Mouse (Mus musculus) midbrain, embryonic 11.5 days (tissue): Measurements from ENCODE around the gene Fabp1. TPM values are rescaled to one million over a fixed set of nuclear protein-coding genes. Genes with fewer than 3 reads are reported as not detected.

ENCODE experiments used
- ATAC-seq: fragments of 200-750 bp; cut with Nextera tagmentation; 2 replicates; pipeline ENCODE4 v1.8.0; 2017; ENCODE audit warnings: moderate TSS enrichment, moderate library complexity; ENCODE audit not compliant: low FRiP score
- DNase-seq: peaks from one replicate; pipeline ENCODE4 v3.0.0; 2015; ENCODE audit warnings: low spot score; ENCODE audit errors: missing footprints
- H3K27ac ChIP-seq: fragments of 300-500 bp; sonication (generic); 2 replicates; pipeline ENCODE4 v1.5.1; 2014; ENCODE audit warnings: low read depth, low read length
- H3K27me3 ChIP-seq: fragments of 300-500 bp; sonication (generic); 2 replicates; pipeline ENCODE4 v1.6.1; 2014; ENCODE audit warnings: mild to moderate bottlenecking, low read length, moderate library complexity, mixed read lengths; ENCODE audit not compliant: control insufficient read depth, insufficient read depth
- H3K36me3 ChIP-seq: fragments of 300-500 bp; sonication (generic); 2 replicates; pipeline ENCODE4 v1.6.1; 2014; ENCODE audit warnings: mild to moderate bottlenecking, low read length, moderate library complexity, mixed read lengths; ENCODE audit not compliant: control insufficient read depth, insufficient read depth
- H3K4me1 ChIP-seq: fragments of 300-500 bp; sonication (generic); 2 replicates; pipeline ENCODE4 v1.6.1; 2014; ENCODE audit warnings: low read length; ENCODE audit not compliant: control insufficient read depth, insufficient read depth
- H3K4me2 ChIP-seq: fragments of 300-500 bp; sonication (generic); 2 replicates; pipeline ENCODE4 v1.6.1; 2014; ENCODE audit warnings: mild to moderate bottlenecking, moderate library complexity
- H3K4me3 ChIP-seq: fragments of 300-500 bp; sonication (generic); 2 replicates; pipeline ENCODE4 v1.5.1; 2014; ENCODE audit warnings: low read depth, low read length
- H3K9ac ChIP-seq: fragments of 300-500 bp; sonication (generic); 2 replicates; pipeline ENCODE4 v1.6.1; 2014; ENCODE audit warnings: low read length
- H3K9me3 ChIP-seq: fragments of 300-500 bp; sonication (generic); 2 replicates; pipeline ENCODE4 v1.6.1; 2016; ENCODE audit warnings: low read length; ENCODE audit not compliant: control insufficient read depth
- WGBS: fragments of 180-500 bp; shearing (Covaris S2); extraction: QIAGEN DNeasy Blood & Tissue Kit; methylation state at CpG from one replicate; pipeline ENCODE4 v1.1.7; 2014; 5-methylcytosine and 5-hydroxymethylcytosine counted together
- polyA plus RNA-seq: library from polyadenylated mRNA; unstranded; fragments of >200 nt; fragmentation: Nextera tagmentation; extraction: Ambion mirVana; gene quantifications from 2 replicates; pipeline ENCODE4 v1.2.1, GENCODE M21; 2014

Gene Fabp1
- polyA plus RNA-seq, 1 experiment from 2014 or later = not detected

DNA sequence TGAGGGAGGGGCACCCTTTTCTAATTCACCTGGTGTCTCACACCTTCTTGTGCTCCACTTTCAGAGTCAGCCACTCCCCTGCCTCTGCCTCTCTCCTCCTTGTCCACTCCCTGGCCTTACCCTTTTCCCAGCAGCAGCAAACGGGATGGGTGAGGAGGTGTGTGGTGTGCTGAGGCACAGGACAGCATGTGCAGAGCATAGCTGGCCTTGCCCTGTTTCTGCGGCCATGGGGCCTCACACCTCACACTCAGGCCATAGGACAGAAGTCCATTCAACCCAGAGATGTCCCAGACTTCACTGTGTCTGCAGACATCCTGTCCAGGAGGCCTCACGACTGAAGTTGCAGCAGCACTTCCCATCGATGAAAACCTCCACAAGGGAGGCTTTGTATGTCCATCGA, 4.0 kb downstream of the Fabp1 start:
- 87% methylated on average over 5 of the region's 5 CpGs for WGBS
- no peaks in the 10 kb centered on the region for H3K4me1 ChIP-seq
- no peak overlapping the region for H3K4me2 ChIP-seq
- no peaks in the 10 kb centered on the region for H3K9me3 ChIP-seq
- H3K9ac ChIP-seq = no peak overlapping the region
- DNase-seq (no peak), ATAC-seq (no peak)
- no peaks in the 10 kb centered on the region for H3K36me3 ChIP-seq
- H3K27ac ChIP-seq = no peak overlapping the region
- no peak overlapping the region for H3K4me3 ChIP-seq
- no peaks in the 10 kb centered on the region for H3K27me3 ChIP-seq

DNA sequence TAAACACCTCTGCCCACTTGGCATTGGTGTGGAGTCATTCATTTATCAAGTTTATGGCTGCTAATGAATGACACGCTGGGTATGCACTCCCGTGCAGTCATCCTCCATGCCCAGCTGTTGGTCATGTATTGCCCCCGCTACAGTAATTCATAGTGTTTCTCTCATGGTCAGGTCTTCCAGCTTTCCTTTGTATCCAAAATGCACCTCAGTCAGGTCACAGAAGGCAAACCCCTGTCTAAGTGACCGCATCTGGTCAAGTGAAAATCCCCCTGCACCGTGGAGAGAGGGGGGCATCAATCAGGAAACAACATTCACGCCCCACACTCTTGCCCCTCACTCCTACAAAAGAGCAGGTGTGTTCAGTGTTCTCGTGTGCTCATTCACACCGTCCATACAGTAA, 4.5 kb downstream of the Fabp1 start:
- DNase-seq (no peak), ATAC-seq (no peak)
- Histone ChIP-seq H3K4me1 (no peaks in the 10 kb centered on the region), H3K27ac (no peak overlapping the region), H3K9ac (no peak overlapping the region), H3K4me3 (no peak overlapping the region), H3K9me3 (no peaks in the 10 kb centered on the region), H3K4me2 (no peak overlapping the region), H3K36me3 (no peaks in the 10 kb centered on the region), H3K27me3 (no peaks in the 10 kb centered on the region)
- 92% methylated on average over 8 of the region's 8 CpGs for WGBS

DNA sequence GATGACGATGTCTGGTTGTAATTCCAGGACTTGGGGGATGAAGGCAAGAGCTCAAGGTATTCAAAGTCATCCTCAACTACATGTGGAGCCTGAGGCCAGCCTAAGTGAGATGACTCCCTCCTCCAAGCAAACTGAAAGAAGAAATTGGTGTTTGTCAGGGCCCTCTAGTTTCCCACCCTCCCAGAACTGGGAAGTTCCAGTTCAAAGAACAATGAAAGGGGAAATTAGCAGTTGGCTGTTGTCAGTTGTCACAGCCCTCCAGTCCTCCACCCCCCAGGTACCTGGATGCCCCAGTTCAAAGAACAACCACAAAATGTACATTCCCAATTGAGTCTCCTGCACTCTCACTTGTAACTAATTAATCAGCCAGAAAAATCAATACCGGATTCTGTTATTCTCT, 9.1 kb downstream of the Fabp1 start:
- Histone ChIP-seq H3K27me3 (no peaks in the 10 kb centered on the region), H3K27ac (no peak overlapping the region), H3K4me2 (no peak overlapping the region), H3K9ac (no peak overlapping the region), H3K36me3 (no peaks in the 10 kb centered on the region), H3K4me1 (no peaks in the 10 kb centered on the region), H3K4me3 (no peak overlapping the region), H3K9me3 (no peaks in the 10 kb centered on the region)
- WGBS = 90% methylated on average over 2 of the region's 2 CpGs
- DNase-seq (no peak), ATAC-seq (no peak)

DNA sequence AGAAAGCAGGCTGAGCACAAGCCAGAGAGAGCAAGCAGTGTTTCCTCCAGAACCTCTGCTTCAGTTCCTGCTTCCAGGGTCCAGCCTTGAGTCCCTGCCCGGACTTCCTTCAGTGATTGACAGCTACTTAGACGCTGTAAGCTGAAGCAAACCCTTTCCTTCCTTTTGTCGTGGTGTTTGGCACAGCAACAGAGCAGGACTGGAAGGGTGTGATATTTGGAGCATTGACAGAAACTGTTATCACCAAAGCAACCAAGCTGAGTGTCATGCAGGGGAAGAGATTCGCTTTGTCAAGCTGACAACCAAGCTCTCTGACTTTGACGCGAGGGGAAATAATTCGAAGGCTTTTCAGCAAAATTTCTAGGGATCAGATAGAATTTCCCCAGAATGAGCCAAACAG, 12.3 kb downstream of the Fabp1 start:
- Histone ChIP-seq H3K4me2 (no peak overlapping the region), H3K27me3 (no peaks in the 10 kb centered on the region), H3K4me3 (no peak overlapping the region), H3K36me3 (no peaks in the 10 kb centered on the region), H3K9me3 (no peaks in the 10 kb centered on the region), H3K4me1 (no peaks in the 10 kb centered on the region), H3K27ac (no peak overlapping the region), H3K9ac (no peak overlapping the region)
- DNase-seq (no peak), ATAC-seq (no peak)
- 70% methylated on average over 7 of the region's 7 CpGs for WGBS

DNA sequence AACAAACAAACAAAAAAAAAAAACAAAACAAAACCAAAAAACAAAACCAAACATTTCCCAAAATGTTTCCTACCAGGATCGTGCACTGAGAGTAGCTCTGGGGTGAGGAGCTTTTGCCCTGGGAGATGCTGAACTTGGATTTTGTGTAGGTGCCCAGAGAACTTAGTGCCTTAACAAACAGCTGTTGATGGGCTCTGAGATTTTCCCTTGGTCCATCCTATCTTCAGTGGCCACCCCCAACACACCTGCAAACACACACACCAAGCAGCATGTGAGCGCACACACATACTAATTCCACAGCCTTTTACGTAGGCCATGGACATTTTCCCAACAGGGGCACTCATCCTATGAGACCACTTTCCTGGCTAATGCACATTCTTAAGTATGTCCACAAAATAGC, 12.8 kb downstream of the Fabp1 start:
- ATAC-seq = no peak
- H3K4me1 ChIP-seq = no peaks in the 10 kb centered on the region
- no peaks in the 10 kb centered on the region for H3K9me3 ChIP-seq
- H3K27ac ChIP-seq = no peak overlapping the region
- H3K4me2 ChIP-seq = no peak overlapping the region
- no peak overlapping the region for H3K9ac ChIP-seq
- 95% methylated on average over 3 of the region's 3 CpGs for WGBS
- H3K36me3 ChIP-seq = no peaks in the 10 kb centered on the region
- no peaks in the 10 kb centered on the region for H3K27me3 ChIP-seq
- H3K4me3 ChIP-seq = no peak overlapping the region
- DNase-seq = no peak

DNA sequence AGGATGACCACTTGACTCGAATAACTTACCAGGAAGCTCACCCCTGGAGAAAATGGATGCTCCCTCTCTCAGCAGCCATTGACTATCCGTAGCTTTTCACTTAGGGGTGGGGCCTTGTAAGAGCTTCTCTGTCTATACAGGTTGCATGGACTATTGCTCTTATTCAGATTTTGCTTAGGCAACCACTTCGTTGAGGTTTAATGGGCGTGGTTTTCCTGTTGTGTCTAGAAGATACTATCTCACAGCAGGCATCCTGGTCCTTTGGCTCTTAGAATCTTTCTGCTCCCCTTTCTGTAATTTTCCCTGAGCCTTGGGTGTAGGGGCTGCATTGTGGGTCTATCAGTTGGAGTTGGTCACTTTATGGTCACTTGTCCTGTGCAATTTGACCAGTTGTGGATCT, 21.9 kb downstream of the Fabp1 start:
- H3K27ac ChIP-seq = no peak overlapping the region
- 92% methylated on average over 4 of the region's 4 CpGs for WGBS

DNA sequence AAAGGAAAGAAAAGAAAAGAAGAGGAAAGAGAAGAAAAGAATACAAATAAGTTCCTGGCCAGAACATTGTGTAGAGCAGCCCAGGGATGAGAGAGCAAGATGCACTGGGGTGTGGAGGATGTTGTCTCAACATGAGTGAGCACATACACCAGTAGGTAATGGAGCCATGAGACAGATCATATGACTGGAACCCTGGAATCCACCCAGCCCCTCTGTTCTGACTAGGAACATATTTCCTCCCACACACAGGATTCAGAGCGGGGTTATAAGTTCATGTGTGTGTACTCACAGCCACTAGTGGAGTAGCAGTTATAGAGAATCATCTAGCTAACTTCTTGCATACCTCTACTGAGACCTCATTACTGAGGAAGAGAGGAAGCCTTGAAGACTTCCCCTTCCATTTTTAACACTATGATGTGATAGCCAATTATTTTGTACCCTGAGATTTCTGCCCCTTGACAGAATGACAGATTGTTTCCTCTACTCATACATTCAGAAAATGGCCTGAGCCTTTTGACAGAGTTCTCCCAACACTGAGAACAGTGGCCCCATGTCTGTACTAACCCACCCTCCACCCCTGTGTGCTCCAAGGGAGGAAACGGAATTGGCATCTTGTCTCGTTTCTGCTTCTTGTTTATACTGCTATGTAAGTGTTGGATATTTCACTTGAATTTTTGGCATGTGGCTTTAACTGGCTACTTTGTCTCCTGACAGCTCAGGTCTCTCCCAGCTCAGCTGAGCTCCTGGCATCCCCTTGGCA, 24.7 kb downstream of the Fabp1 start:
- ATAC-seq (no peak), DNase-seq (no peak)
- H3K4me1 ChIP-seq = peaks cover 15% of the 10 kb centered on the region
- no peaks in the 10 kb centered on the region for H3K36me3 ChIP-seq
- H3K9ac ChIP-seq = no peak overlapping the region
- H3K4me3 ChIP-seq = no peak overlapping the region
- WGBS = 85% methylated on average over 3 of the region's 3 CpGs
- no peaks in the 10 kb centered on the region for H3K9me3 ChIP-seq
- no peaks in the 10 kb centered on the region for H3K27me3 ChIP-seq
- H3K27ac ChIP-seq = no peak overlapping the region
- H3K4me2 ChIP-seq = no peak overlapping the region

More for the DNA sequence above, 21.9 kb downstream of the Fabp1 start:
- Histone ChIP-seq H3K36me3 (no peaks in the 10 kb centered on the region), H3K4me1 (peaks cover 2% of the 10 kb centered on the region), H3K9ac (no peak overlapping the region), H3K4me3 (no peak overlapping the region), H3K27me3 (no peaks in the 10 kb centered on the region), H3K9me3 (no peaks in the 10 kb centered on the region), H3K4me2 (no peak overlapping the region)
- peak; percentile 4 for DNase-seq
- no peak for ATAC-seq

DNA sequence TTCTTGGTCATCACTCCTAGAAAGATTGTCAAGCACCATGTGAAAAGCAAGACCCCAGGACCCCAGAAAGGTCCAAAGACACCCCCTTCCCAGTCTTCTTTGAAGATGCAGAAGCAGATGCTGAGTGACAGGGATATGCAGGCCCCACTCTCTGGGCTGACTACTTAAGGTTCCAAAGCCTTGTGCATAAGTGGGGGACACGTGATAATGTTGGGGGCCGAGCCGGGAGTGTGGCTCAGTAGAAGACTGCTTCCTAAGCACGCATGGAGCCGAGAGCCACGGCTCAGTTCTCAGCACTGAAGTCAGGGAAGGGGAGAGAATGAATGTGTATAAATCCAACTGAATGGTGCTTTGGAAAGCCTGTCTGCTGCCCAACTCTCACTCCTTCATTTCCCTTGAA, 26.9 kb downstream of the Fabp1 start:
- no peak overlapping the region for H3K4me2 ChIP-seq
- peaks cover 15% of the 10 kb centered on the region for H3K4me1 ChIP-seq
- no peak overlapping the region for H3K9ac ChIP-seq
- DNase-seq (peak; percentile 89), ATAC-seq (peak; percentile 62)
- peak overlapping the region; percentile 44; the same call in 1 of the 2 replicates for H3K27ac ChIP-seq
- H3K9me3 ChIP-seq = no peaks in the 10 kb centered on the region
- H3K4me3 ChIP-seq = no peak overlapping the region
- 21% methylated on average over 6 of the region's 6 CpGs for WGBS
- no peaks in the 10 kb centered on the region for H3K27me3 ChIP-seq
- H3K36me3 ChIP-seq = no peaks in the 10 kb centered on the region

DNA sequence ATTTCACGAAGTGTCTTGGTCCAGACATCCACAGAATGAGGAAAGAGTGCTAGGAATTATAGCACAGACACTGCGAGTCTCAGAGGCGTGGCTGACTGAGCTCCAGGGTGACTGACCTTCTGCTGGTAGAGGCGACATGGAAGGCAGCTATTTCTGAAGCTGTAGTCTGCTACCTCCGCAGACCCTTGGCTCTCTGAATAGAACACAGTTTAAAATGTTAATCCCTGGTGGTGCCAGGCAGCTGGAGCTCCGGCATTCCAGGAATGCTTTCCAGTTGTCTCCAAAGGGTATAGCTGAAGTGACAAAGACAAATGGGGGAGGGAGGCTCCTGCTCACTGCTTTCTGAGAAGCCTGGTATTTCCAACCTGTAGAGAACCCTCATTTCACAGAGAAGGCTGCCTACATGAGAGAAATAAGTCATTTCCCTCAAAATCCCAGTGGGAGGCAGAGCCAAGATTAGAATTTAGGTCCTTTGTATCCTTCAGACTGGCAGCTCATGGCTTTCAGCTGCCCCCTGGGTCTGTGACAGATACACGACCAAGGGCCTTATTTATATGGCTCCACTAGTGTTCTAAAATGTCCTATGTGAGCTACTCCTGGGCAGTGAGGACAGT, 27.6 kb downstream of the Fabp1 start:
- ATAC-seq (peak; percentile 71), DNase-seq (peak; percentile 91)
- Histone ChIP-seq H3K9me3 (no peaks in the 10 kb centered on the region), H3K27me3 (no peaks in the 10 kb centered on the region), H3K4me2 (peak overlapping the region; percentile 23; the same call in 1 of the 2 replicates), H3K4me3 (no peak overlapping the region), H3K27ac (peak overlapping the region; percentile 44; the same call in 1 of the 2 replicates), H3K9ac (peak overlapping the region; percentile 24), H3K4me1 (peaks cover 15% of the 10 kb centered on the region), H3K36me3 (no peaks in the 10 kb centered on the region)
- 4% methylated on average over 7 of the region's 7 CpGs for WGBS
